Mouse (Mus musculus): ENCODE measurements around the gene Lck.

DNA sequence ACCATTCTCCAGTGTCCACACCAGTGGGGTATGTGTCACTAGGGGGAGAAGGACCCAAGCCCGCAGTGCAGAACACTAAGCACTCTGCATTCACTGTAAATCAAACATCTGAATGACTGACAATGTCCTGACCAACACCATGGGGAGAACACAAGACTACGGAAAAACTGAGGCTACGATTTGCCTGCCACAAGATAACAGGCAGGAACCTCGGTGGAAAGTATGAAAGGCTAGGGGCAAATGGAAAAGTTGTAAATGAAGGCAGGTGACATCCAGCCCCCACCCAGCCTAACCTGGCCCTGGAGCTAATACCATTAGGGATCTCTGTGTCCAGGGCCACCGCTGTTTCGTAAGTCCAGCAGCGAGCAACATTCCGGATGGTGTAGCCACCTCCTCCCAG lies 54.9 kb downstream of the Lck start:
- TF ChIP-seq CTCF (IDR thresholded peaks at IDR 0.05; ENCODE audit: control insufficient read depth, insufficient read depth, insufficient replicate concordance, low read depth, low read length) (no peak), POLR2A (IDR thresholded peaks at IDR 0.05; ENCODE audit: control insufficient read depth, low read depth, low read length) (no peak)

All from testis, adult 2 months (tissue).